Mouse (Mus musculus): ENCODE results near the gene Nlrp1a. TPM values are rescaled to one million over a fixed set of nuclear protein-coding genes. Genes with fewer than 3 reads are reported as not detected.

Gene Nlrp1a
- under 1 TPM; 0.62 to 0.84 TPM for total RNA-seq (2021)

- no peak for DNase-seq (ENCODE audit: low spot score in 2 of 2)
- intact Hi-C loops (cut with DNase I), result no loop called here
Observed at GRCm38 (mm10) chr11:71144661-71145060, at the start of gene Nlrp1a. Gene Nlrp1a (minus strand): TSS chr11:71144704.

- intact Hi-C loops (cut with DNase I), result no loop called here
- DNase-seq (ENCODE audit: low spot score in 2 of 2), result no peak
Observed at GRCm38 (mm10) chr11:71169633-71170032, 25.1 kb upstream of the Nlrp1a start.

GRCm38 (mm10) chr11:71164139-71164538 is 19.6 kb upstream of the Nlrp1a start:
- no peak for DNase-seq (ENCODE audit: low spot score in 2 of 2)
- intact Hi-C loops (cut with DNase I), result no loop called here

GRCm38 (mm10) chr11:71159439-71160136 is 15.1 kb upstream of the Nlrp1a start:
- intact Hi-C loops (cut with DNase I), result loop anchor here (5.0 kb wide), 1 partner anchor 38 kb away; no protein-coding TSS in a partner anchor
- DNase-seq (ENCODE audit: low spot score in 2 of 2), result no peak

GRCm38 (mm10) chr11:71155272-71155671 is 10.8 kb upstream of the Nlrp1a start:
- no peak for DNase-seq (ENCODE audit: low spot score in 2 of 2)
- intact Hi-C loops (cut with DNase I), result loop anchor here (5.0 kb wide), 1 partner anchor 42 kb away; no protein-coding TSS in a partner anchor

- intact Hi-C loops (cut with DNase I), result no loop called here
- no peak for DNase-seq (ENCODE audit: low spot score in 2 of 2)
Observed at GRCm38 (mm10) chr11:71142031-71142430, 2.5 kb downstream of the Nlrp1a start.

GRCm38 (mm10) chr11:71107128-71107527 is 37.4 kb downstream of the Nlrp1a start:
- intact Hi-C loops (cut with DNase I), result no loop called here
- DNase-seq (ENCODE audit: low spot score in 2 of 2), result no peak

GRCm38 (mm10) chr11:71106261-71107021 is 38.1 kb downstream of the Nlrp1a start:
- intact Hi-C loops (cut with DNase I), result no loop called here
- DNase-seq (ENCODE audit: low spot score in 2 of 2), result no peak

GRCm38 (mm10) chr11:71103931-71104330 is 40.6 kb downstream of the Nlrp1a start:
- intact Hi-C loops (cut with DNase I), result loop anchor here (5.0 kb wide), 1 partner anchor 143 kb away; no protein-coding TSS in a partner anchor
- no peak for DNase-seq (ENCODE audit: low spot score in 2 of 2)

GRCm38 (mm10) chr11:71076342-71076741 is 68.2 kb downstream of the Nlrp1a start:
- intact Hi-C loops (cut with DNase I), result no loop called here
- DNase-seq (ENCODE audit: low spot score in 2 of 2), result no peak

- no peak for DNase-seq (ENCODE audit: low spot score in 2 of 2)
- intact Hi-C loops (cut with DNase I), result loop anchor here (10.0 kb wide), 1 partner anchor 48 kb away; the partner anchor contains the start of gene Dhx33
Observed at GRCm38 (mm10) chr11:71052554-71052953, 92.0 kb downstream of the Nlrp1a start.

Other genes with a start within 250 kb of the Nlrp1a start
- 10 to 100 TPM; 50.8 to 53.3 TPM for gene Nup88, start 174.7 kb downstream of the Nlrp1a start, total RNA-seq (2021)
- 10 to 100 TPM; 32.4 to 49.1 TPM for gene Rpain, start 174.5 kb downstream of the Nlrp1a start, total RNA-seq (2021)
- gene C1qbp, start 161.7 kb downstream of the Nlrp1a start, total RNA-seq (2021), result 10 to 100 TPM; 87.4 to 91.5 TPM
- gene Dhx33, start 140.3 kb downstream of the Nlrp1a start, total RNA-seq (2021), result 10 to 100 TPM; 25.6 to 28.9 TPM
- 10 to 100 TPM; 14.9 to 16.5 TPM for gene Mis12, start 125.1 kb downstream of the Nlrp1a start, total RNA-seq (2021)
- 10 to 100 TPM; 19.8 to 25.5 TPM for gene Derl2, start 124.9 kb downstream of the Nlrp1a start, total RNA-seq (2021)
- gene 6330403K07Rik, start 111.2 kb downstream of the Nlrp1a start, total RNA-seq (2021), result 100 to 1,000 TPM; 217 to 253 TPM
- under 1 TPM; 0.25 to 0.27 TPM for gene Nlrp1b, start 86.0 kb upstream of the Nlrp1a start, total RNA-seq (2021)